Mouse (Mus musculus): Measurements from ENCODE around the gene Dennd2c. TPM values are rescaled to one million over a fixed set of nuclear protein-coding genes. Genes with fewer than 3 reads are reported as not detected.
"Not testable (repeated sequence)": the region's sequence is repeated elsewhere in the genome, so short reads cannot be mapped to it uniquely, and the experiment has no call there.

The Dennd2c gene
- polyA plus RNA-seq, 1 experiment from 2014 or later = 3.6 TPM

- no peak overlapping the region for H3K9ac ChIP-seq (replicated peaks; ENCODE audit: low read length)
- ATAC-seq (replicated peaks; ENCODE audit: insufficient number of reproducible peaks, low FRiP score, low TSS enrichment, low read depth) = no peak
These were observed 36.6 kb downstream of the Dennd2c start for GRCm38 (mm10) chr3:103139047-103139446.

DNA sequence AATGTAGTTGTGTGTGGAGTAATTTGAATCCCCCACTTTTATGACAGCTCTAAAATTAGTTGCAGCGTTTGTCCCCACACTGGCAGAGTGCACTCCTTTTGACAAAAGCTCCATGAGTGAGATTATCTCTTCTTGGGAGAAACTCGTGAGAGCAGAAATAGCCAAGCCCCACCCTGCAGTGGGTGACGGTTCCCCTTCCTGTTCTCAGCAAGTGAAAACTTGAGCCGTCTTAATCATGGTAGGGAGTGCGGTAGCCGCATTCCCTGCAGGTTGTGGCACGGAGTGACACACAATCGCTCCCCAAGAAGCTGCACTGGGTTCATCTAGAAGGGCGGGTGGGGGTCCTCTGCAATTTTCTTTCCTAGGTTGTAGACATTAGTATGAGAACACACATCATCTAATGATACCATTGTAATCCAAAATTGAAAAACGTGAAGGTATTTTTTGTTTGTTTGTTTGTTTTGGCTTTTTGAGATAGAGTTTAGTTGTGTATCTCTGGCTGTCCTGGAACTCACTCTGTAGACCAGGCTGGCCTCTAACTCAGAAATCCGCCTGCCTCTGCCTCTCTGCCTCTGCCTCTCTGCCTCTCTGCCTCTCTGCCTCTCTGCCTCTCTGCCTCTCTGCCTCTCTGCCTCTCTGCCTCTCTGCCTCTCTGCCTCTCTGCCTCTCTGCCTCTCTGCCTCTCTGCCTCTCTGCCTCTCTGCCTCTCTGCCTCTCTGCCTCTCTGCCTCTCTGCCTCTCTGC is 37.9 kb downstream of the Dennd2c start:
- not testable (repeated sequence) for H3K27me3 ChIP-seq (ENCODE audit: control insufficient read depth, insufficient read depth, low read length); H3K4me1 ChIP-seq (ENCODE audit: control insufficient read depth, insufficient read depth, low read length); ATAC-seq (replicated peaks; ENCODE audit: insufficient number of reproducible peaks, low FRiP score, low TSS enrichment, low read depth); H3K27ac ChIP-seq (replicated peaks; ENCODE audit: low read depth, low read length); H3K9ac ChIP-seq (replicated peaks; ENCODE audit: low read length); H3K9me3 ChIP-seq (replicated peaks; ENCODE audit: control insufficient read depth, low read length); H3K4me2 ChIP-seq (ENCODE audit: low read depth, low read length); DNase-seq (ENCODE audit: low spot score); H3K4me3 ChIP-seq (ENCODE audit: low read depth, low read length); H3K36me3 ChIP-seq (replicated peaks; ENCODE audit: control insufficient read depth, insufficient read depth, low read depth, low read length)
- WGBS = 66% methylated on average over 11 of the region's 11 CpGs

More at GRCm38 (mm10) chr3:103139047-103139446, 36.6 kb downstream of the Dennd2c start:
- Histone ChIP-seq H3K27me3 (ENCODE audit: control insufficient read depth, insufficient read depth, low read length) (no peaks in the 10 kb centered on the region), H3K4me2 (ENCODE audit: low read depth, low read length) (no peak overlapping the region), H3K27ac (replicated peaks; ENCODE audit: low read depth, low read length) (no peak overlapping the region), H3K4me1 (ENCODE audit: control insufficient read depth, insufficient read depth, low read length) (no peaks in the 10 kb centered on the region), H3K36me3 (replicated peaks; ENCODE audit: control insufficient read depth, insufficient read depth, low read depth, low read length) (no peaks in the 10 kb centered on the region), H3K4me3 (ENCODE audit: low read depth, low read length) (no peak overlapping the region), H3K9me3 (replicated peaks; ENCODE audit: control insufficient read depth, low read length) (no peaks in the 10 kb centered on the region)
- peak; percentile 17 for DNase-seq (ENCODE audit: low spot score)
- WGBS = 77% methylated on average over 8 of the region's 8 CpGs

GRCm38 (mm10) chr3:103141287-103141686 is 38.9 kb downstream of the Dennd2c start:
- H3K4me1 ChIP-seq (ENCODE audit: control insufficient read depth, insufficient read depth, low read length) = no peaks in the 10 kb centered on the region
- no peaks in the 10 kb centered on the region for H3K27me3 ChIP-seq (ENCODE audit: control insufficient read depth, insufficient read depth, low read length)
- 90% methylated on average over 11 of the region's 11 CpGs for WGBS
- no peak overlapping the region for H3K4me3 ChIP-seq (ENCODE audit: low read depth, low read length)
- H3K4me2 ChIP-seq (ENCODE audit: low read depth, low read length) = no peak overlapping the region
- no peaks in the 10 kb centered on the region for H3K36me3 ChIP-seq (replicated peaks; ENCODE audit: control insufficient read depth, insufficient read depth, low read depth, low read length)
- no peak overlapping the region for H3K9ac ChIP-seq (replicated peaks; ENCODE audit: low read length)
- H3K9me3 ChIP-seq (replicated peaks; ENCODE audit: control insufficient read depth, low read length) = no peaks in the 10 kb centered on the region
- DNase-seq (ENCODE audit: low spot score) (no peak), ATAC-seq (replicated peaks; ENCODE audit: insufficient number of reproducible peaks, low FRiP score, low TSS enrichment, low read depth) (no peak)
- no peak overlapping the region for H3K27ac ChIP-seq (replicated peaks; ENCODE audit: low read depth, low read length)

DNA sequence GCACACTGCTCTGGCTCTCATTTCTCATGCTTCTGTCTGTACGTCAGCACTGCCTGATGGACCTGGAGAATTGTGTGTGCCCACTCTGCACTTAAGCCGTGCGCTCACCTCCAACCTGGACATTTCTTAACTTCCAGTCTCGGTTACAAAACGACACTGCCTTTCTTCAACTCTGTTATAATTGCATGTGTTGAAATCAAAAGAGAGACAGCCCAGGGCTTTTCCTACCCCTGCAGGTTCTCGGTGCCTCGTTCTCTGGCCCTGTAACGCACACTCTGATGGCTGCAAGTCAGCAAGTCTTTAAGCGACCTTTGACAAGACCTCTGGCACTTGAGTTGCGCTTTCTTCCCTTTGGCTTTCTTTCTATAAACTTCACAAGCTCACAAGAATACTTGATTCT is 40.0 kb downstream of the Dennd2c start:
- no peak overlapping the region for H3K9ac ChIP-seq (replicated peaks; ENCODE audit: low read length)
- H3K4me1 ChIP-seq (ENCODE audit: control insufficient read depth, insufficient read depth, low read length) = no peaks in the 10 kb centered on the region
- no peak overlapping the region for H3K4me2 ChIP-seq (ENCODE audit: low read depth, low read length)
- no peak overlapping the region for H3K27ac ChIP-seq (replicated peaks; ENCODE audit: low read depth, low read length)
- no peak for DNase-seq (ENCODE audit: low spot score)
- H3K36me3 ChIP-seq (replicated peaks; ENCODE audit: control insufficient read depth, insufficient read depth, low read depth, low read length) = no peaks in the 10 kb centered on the region
- no peak for ATAC-seq (replicated peaks; ENCODE audit: insufficient number of reproducible peaks, low FRiP score, low TSS enrichment, low read depth)
- WGBS = 85% methylated on average over 10 of the region's 10 CpGs
- no peaks in the 10 kb centered on the region for H3K9me3 ChIP-seq (replicated peaks; ENCODE audit: control insufficient read depth, low read length)
- no peak overlapping the region for H3K4me3 ChIP-seq (ENCODE audit: low read depth, low read length)
- H3K27me3 ChIP-seq (ENCODE audit: control insufficient read depth, insufficient read depth, low read length) = no peaks in the 10 kb centered on the region

- 85% methylated on average over 2 of the region's 2 CpGs for WGBS
These were observed 42.9 kb downstream of the Dennd2c start for GRCm38 (mm10) chr3:103145336-103145735.

DNA sequence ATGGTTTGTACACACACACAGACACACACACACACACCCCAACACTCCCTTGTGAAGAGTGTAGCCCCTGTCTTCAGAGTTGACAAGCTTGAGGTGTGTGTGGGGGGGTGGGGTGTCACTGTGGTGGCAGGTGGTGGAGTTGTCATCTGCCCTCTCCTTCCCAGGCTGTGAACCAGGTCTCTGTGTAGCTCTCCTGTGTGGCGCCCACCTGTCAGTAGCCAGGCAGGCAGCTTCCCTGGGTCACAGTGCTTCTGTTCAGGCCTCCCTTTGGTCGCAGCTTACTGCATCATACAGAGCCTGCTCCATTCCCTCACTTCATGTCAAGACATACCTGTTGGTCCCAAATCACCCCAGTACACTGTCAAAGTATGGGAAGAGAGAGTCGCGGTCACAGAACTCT is 43.4 kb downstream of the Dennd2c start:
- Histone ChIP-seq H3K9me3 (replicated peaks; ENCODE audit: control insufficient read depth, low read length) (no peaks in the 10 kb centered on the region), H3K4me1 (ENCODE audit: control insufficient read depth, insufficient read depth, low read length) (no peaks in the 10 kb centered on the region), H3K9ac (replicated peaks; ENCODE audit: low read length) (no peak overlapping the region), H3K4me3 (ENCODE audit: low read depth, low read length) (no peak overlapping the region), H3K4me2 (ENCODE audit: low read depth, low read length) (no peak overlapping the region), H3K27me3 (ENCODE audit: control insufficient read depth, insufficient read depth, low read length) (no peaks in the 10 kb centered on the region), H3K36me3 (replicated peaks; ENCODE audit: control insufficient read depth, insufficient read depth, low read depth, low read length) (no peaks in the 10 kb centered on the region), H3K27ac (replicated peaks; ENCODE audit: low read depth, low read length) (no peak overlapping the region)
- ATAC-seq (replicated peaks; ENCODE audit: insufficient number of reproducible peaks, low FRiP score, low TSS enrichment, low read depth) (no peak), DNase-seq (ENCODE audit: low spot score) (no peak)
- 76% methylated on average over 4 of the region's 4 CpGs for WGBS

More at GRCm38 (mm10) chr3:103145336-103145735, 42.9 kb downstream of the Dennd2c start:
- no peak for ATAC-seq (replicated peaks; ENCODE audit: insufficient number of reproducible peaks, low FRiP score, low TSS enrichment, low read depth)
- no peaks in the 10 kb centered on the region for H3K4me1 ChIP-seq (ENCODE audit: control insufficient read depth, insufficient read depth, low read length)
- no peaks in the 10 kb centered on the region for H3K9me3 ChIP-seq (replicated peaks; ENCODE audit: control insufficient read depth, low read length)
- no peaks in the 10 kb centered on the region for H3K36me3 ChIP-seq (replicated peaks; ENCODE audit: control insufficient read depth, insufficient read depth, low read depth, low read length)
- no peak overlapping the region for H3K4me3 ChIP-seq (ENCODE audit: low read depth, low read length)
- no peak overlapping the region for H3K4me2 ChIP-seq (ENCODE audit: low read depth, low read length)
- no peaks in the 10 kb centered on the region for H3K27me3 ChIP-seq (ENCODE audit: control insufficient read depth, insufficient read depth, low read length)
- no peak overlapping the region for H3K27ac ChIP-seq (replicated peaks; ENCODE audit: low read depth, low read length)
- no peak overlapping the region for H3K9ac ChIP-seq (replicated peaks; ENCODE audit: low read length)
- no peak for DNase-seq (ENCODE audit: low spot score)

DNA sequence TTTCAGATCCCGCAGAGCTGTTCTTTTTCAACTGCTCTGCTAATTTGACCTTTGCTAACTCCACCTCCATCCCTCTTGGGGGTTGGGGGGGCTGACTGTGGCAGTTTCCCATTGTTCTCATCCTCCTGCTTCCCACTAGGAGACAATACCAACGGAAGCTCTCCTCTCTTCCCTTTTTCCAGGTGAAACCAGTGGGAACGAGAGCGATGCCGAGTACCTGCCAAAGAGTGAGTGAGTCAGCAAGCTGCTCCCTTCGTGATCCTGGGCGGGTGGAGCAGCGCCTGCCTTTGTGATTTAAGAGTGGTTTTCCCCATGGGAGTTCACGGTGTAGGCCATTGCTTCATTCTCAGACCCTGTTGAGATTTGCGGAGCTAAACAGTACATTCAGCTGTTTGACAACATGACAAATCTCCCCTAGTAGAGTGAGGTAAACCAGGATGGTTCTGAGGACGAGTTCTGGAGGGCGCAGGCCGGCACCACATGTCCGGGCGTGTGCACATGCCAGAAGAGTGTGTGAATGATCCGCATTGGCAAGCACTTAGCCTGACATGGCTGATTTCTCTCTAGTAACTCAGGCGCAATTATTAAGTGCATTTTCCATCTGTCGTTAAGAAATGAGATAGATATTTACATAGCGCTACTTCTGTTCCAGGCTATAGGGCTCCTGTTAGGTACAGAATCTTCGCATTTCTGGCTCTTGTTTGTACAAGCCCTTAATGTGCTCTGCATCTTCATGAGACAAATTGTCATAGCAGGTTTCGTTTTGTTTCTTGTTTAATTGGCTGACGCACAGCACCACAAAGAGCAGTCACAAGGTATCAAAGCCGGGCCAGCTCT is 44.1 kb downstream of the Dennd2c start:
- 64% methylated on average over 23 of the region's 23 CpGs for WGBS
- no peak for ATAC-seq (replicated peaks; ENCODE audit: insufficient number of reproducible peaks, low FRiP score, low TSS enrichment, low read depth)

GRCm38 (mm10) chr3:103147775-103148174 is 45.4 kb downstream of the Dennd2c start:
- no peaks in the 10 kb centered on the region for H3K9me3 ChIP-seq (replicated peaks; ENCODE audit: control insufficient read depth, low read length)
- no peak overlapping the region for H3K4me3 ChIP-seq (ENCODE audit: low read depth, low read length)
- no peaks in the 10 kb centered on the region for H3K4me1 ChIP-seq (ENCODE audit: control insufficient read depth, insufficient read depth, low read length)
- H3K27ac ChIP-seq (replicated peaks; ENCODE audit: low read depth, low read length) = no peak overlapping the region
- ATAC-seq (replicated peaks; ENCODE audit: insufficient number of reproducible peaks, low FRiP score, low TSS enrichment, low read depth) (no peak), DNase-seq (ENCODE audit: low spot score) (no peak)
- no peaks in the 10 kb centered on the region for H3K27me3 ChIP-seq (ENCODE audit: control insufficient read depth, insufficient read depth, low read length)
- no peak overlapping the region for H3K4me2 ChIP-seq (ENCODE audit: low read depth, low read length)
- WGBS = 83% methylated on average over 4 of the region's 4 CpGs
- H3K9ac ChIP-seq (replicated peaks; ENCODE audit: low read length) = no peak overlapping the region
- no peaks in the 10 kb centered on the region for H3K36me3 ChIP-seq (replicated peaks; ENCODE audit: control insufficient read depth, insufficient read depth, low read depth, low read length)

More for the DNA sequence above, 44.1 kb downstream of the Dennd2c start:
- H3K4me3 ChIP-seq (ENCODE audit: low read depth, low read length) = no peak overlapping the region
- no peak overlapping the region for H3K9ac ChIP-seq (replicated peaks; ENCODE audit: low read length)
- no peaks in the 10 kb centered on the region for H3K4me1 ChIP-seq (ENCODE audit: control insufficient read depth, insufficient read depth, low read length)
- no peak overlapping the region for H3K27ac ChIP-seq (replicated peaks; ENCODE audit: low read depth, low read length)
- no peaks in the 10 kb centered on the region for H3K36me3 ChIP-seq (replicated peaks; ENCODE audit: control insufficient read depth, insufficient read depth, low read depth, low read length)
- no peak overlapping the region for H3K4me2 ChIP-seq (ENCODE audit: low read depth, low read length)
- no peak for DNase-seq (ENCODE audit: low spot score)
- no peaks in the 10 kb centered on the region for H3K9me3 ChIP-seq (replicated peaks; ENCODE audit: control insufficient read depth, low read length)
- H3K27me3 ChIP-seq (ENCODE audit: control insufficient read depth, insufficient read depth, low read length) = no peaks in the 10 kb centered on the region
